In the genomic region with DNA sequence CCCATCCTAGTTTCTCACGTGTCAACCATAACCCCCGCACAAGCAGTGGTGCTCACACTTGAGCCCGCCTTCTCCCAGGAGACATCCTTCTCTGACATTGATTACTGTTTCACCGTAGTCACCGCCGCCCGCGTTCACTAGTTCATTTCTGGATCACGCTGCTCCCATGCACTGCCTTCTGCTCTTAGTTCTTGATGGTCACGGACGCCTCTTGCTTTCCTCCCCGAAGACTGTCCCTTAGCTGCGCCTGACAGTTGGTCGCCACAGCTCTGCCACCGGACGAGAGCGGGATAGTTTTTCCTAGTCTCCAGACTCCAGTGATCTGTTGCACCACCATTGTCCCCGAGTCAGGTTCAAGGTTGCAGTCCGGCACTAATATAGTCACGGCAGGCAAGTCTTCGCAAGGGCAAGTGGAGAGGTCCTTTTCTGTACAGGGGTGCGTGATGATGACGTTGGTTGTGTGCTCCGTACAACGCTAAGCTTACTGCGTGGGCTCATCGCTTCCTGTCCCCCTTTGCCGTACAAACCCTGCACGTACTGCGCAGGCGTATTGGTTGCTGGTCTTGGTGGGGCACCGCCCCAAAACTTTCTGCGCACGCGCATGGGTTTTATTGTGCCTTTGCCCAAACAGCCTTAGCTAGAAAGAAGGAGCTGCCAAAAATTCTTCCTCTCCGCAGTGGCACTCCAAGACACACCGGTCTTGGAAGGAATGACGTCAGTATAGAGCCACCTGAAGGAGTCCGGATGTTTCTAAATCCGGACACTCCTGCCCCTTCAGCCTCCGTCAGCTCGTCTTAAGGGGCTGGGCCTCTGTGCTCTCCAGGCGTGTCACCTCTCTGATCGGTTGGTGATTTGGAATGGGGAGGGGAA, we compare ENCODE assay signal across 8 mouse cellular contexts. TPM values are rescaled to one million over a fixed set of nuclear protein-coding genes. Genes with fewer than 3 reads are reported as not detected.
DNase-seq lines count a peak whose midpoint lies in the region; ATAC-seq and TF ChIP-seq lines count a peak whose summit lies in the region.

A gene (plus strand): TSS at position 628 of the 870 bp plus-strand sequence.

- ATAC-seq in frontal cortex, adult (ENCODE audit: low TSS enrichment): peak; percentile 82
- ATAC-seq in lung, postnatal 0 days: peak; percentile 95

- H3K4me3 ChIP-seq in hindbrain, embryonic 10.5 days: peak within 1 kb of the TSS; percentile 67
- H3K4me3 ChIP-seq in lung, postnatal 0 days (ENCODE audit: low read depth, low read length): peak within 1 kb of the TSS; percentile 61

- peak within 1 kb of the TSS; percentile 90 for H3K27ac ChIP-seq in hindbrain, embryonic 10.5 days
- H3K27ac ChIP-seq in lung, postnatal 0 days (ENCODE audit: low read length): peak within 1 kb of the TSS; percentile 81

- 1% methylated on average over 44 of the region's 44 CpGs for WGBS in hindbrain, embryonic 10.5 days
- WGBS in lung, postnatal 0 days: under 1% methylated on average over 44 of the region's 44 CpGs

- H3K36me3 ChIP-seq in hindbrain, embryonic 10.5 days: peaks cover 25% of the 10 kb centered on the region
- peaks cover 8% of the 10 kb centered on the region; the same call in 1 of the 2 replicates for H3K36me3 ChIP-seq in lung, postnatal 0 days (ENCODE audit: insufficient read depth, low read length)

- peak; percentile 98 for DNase-seq in MN1 (ENCODE audit: low spot score)
- peak; percentile 99 for DNase-seq in cerebellum, adult 9-10 months
- peak; percentile 98 for DNase-seq in hindbrain, embryonic 10.5 days (ENCODE audit: low spot score)
- DNase-seq in layer of hippocampus, adult 9-11 months: peak; percentile 99
- DNase-seq in lung, postnatal 0 days (ENCODE audit: low spot score): peak; percentile 99
- DNase-seq in ovary, postnatal 14 days (ENCODE audit: low spot score): peak; percentile 98
- peak; percentile 99 for DNase-seq in thymus, postnatal 14 days

- TF ChIP-seq EP300 in lung, postnatal 0 days (IDR thresholded peaks at IDR 0.05): no peak

- peaks cover 43% of the 10 kb centered on the region for H3K4me1 ChIP-seq in hindbrain, embryonic 10.5 days (replicated peaks)
- H3K4me1 ChIP-seq in lung, postnatal 0 days (ENCODE audit: insufficient read depth, low read depth, low read length): peaks cover 4% of the 10 kb centered on the region; the same call in 1 of the 2 replicates

- TF ChIP-seq CTCF in lung, postnatal 0 days (IDR thresholded peaks at IDR 0.05): no peak

- no peaks in the 10 kb centered on the region for H3K9me3 ChIP-seq in hindbrain, embryonic 10.5 days
- no peaks in the 10 kb centered on the region for H3K9me3 ChIP-seq in lung, postnatal 0 days (ENCODE audit: low read length)

- peaks cover 35% of the 10 kb centered on the region for H3K27me3 ChIP-seq in hindbrain, embryonic 10.5 days (ENCODE audit: insufficient read depth, poor library complexity, severe bottlenecking)
- no peaks in the 10 kb centered on the region for H3K27me3 ChIP-seq in lung, postnatal 0 days (replicated peaks; ENCODE audit: insufficient read depth, low read length)

- peak within 1 kb of the TSS; percentile 75 for H3K9ac ChIP-seq in lung, postnatal 0 days (replicated peaks; ENCODE audit: low read depth)

- H3K4me2 ChIP-seq in lung, postnatal 0 days (replicated peaks; ENCODE audit: low read depth, low read length): peak within 1 kb of the TSS; percentile 95

RNA-seq across cellular contexts. Expression of the gene that starts here (rescaled TPM):
- polyA plus RNA-seq in hindbrain, embryonic 10.5 days (2016; fragmentation: Nextera tagmentation; extraction: Ambion mirVana): 10.7 and 14.9 TPM in 2 replicates
- 3.5 and 4.0 TPM in 2 replicates for polyA plus RNA-seq in lung, postnatal 0 days (2015; fragmentation: Nextera tagmentation; extraction: Ambion mirVana)

Comparison
In these comparisons a context has a peak if more than half of its experiments do, and no peak if none do; other contexts are left out.
1. Peak in every context shown above with its lines: DNase-seq, ATAC-seq, H3K4me3 ChIP-seq and H3K27ac ChIP-seq.